Mouse (Mus musculus) frontal cortex, adult (tissue): ENCODE data around the gene Sh2b3.

Experiments used
- ATAC-seq: cut with Nextera tagmentation; 2 replicates; pipeline ENCODE4 v1.9.2; 2017; ENCODE audit warnings: mild to moderate bottlenecking, moderate library complexity, mixed read lengths; ENCODE audit not compliant: low TSS enrichment

The Sh2b3 gene

DNA sequence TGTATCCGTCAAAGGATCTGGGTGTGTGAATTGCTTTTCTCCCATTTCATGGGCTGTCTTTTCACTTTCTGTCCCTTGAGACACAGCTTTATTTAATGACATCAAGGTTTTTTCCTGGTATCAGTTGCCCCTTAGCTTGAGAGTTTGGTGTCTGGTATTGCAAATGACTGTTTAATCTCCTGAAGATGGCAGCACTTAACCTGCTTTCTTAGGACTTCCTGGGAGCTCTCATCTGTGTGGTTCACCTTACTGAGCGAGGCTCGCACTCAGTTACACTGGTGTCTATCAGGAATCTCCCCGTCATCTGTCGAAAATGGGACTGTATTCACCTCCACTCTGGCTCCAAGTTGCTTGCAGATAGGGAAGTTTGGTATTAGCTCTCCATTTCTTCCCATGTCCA lies 46.4 kb downstream of the Sh2b3 start:
- no peak for ATAC-seq

DNA sequence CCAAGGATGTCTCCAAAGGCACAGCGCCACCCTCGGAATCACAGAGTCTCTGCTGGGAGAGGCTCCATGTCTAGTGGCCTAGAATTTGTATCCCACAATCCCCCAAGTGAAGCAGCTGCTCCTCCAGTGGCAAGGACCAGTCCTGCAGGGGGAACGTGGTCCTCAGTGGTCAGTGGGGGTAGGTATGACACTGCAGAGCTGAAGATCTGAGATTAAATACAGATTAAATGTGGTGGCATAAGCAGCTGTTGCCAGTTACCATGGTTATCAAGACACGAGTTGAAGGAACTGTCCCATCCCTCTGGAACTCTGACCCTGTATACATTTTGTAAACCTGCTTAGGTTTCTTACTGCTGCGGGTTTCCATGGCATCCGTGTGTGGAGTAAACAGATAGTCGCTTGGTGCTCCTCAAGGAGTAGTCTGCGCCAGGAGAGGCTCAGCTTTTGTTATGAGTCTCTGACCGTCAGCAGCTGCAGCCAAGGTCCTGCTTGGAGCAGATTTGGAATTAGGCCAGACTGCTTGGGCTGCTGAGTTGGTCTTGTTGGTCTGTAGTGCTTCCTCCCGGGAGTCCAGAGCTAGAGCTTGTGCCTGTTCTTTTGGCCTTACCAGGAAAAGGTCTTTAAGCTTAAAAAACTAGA lies 53.5 kb downstream of the Sh2b3 start:
- no peak for ATAC-seq

DNA sequence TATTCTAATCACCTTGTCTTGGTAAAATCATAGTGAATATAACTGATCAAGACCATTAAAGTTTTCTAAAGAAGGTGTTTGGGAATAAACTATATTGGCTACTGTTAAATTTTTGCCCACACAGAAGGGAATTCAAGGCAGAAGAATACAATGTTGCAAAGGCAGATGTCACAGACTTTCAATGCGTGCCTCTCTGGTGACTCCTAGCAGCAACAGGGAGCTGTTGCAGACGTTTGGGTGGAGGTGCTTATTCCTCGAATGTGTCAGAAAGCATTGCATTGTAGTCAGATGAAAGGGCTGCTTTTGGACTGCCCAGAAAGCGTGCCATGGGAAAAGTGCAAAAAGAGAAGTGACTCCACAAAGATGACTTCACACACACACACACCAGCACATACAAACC lies 55.0 kb downstream of the Sh2b3 start:
- no peak for ATAC-seq

DNA sequence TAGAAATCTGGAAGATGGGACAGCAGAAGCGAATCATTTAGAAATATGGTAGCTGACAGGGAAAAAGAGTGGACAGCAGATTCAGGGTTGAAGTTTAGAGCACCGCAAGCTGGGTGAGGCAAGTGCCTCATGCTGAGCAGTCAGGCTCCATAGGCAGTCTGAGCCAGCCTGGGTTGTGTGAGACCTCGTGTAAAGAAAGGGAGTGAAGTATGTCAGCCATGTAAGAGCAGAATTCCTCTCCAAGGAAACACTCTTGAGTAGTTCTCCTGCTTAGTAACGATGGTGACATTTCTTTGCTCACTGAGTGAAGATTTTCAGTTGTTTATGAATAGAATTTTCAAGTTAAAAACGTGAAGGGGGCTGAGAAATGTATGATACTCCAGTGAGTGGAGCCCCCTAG lies 57.3 kb downstream of the Sh2b3 start:
- ATAC-seq = no peak

DNA sequence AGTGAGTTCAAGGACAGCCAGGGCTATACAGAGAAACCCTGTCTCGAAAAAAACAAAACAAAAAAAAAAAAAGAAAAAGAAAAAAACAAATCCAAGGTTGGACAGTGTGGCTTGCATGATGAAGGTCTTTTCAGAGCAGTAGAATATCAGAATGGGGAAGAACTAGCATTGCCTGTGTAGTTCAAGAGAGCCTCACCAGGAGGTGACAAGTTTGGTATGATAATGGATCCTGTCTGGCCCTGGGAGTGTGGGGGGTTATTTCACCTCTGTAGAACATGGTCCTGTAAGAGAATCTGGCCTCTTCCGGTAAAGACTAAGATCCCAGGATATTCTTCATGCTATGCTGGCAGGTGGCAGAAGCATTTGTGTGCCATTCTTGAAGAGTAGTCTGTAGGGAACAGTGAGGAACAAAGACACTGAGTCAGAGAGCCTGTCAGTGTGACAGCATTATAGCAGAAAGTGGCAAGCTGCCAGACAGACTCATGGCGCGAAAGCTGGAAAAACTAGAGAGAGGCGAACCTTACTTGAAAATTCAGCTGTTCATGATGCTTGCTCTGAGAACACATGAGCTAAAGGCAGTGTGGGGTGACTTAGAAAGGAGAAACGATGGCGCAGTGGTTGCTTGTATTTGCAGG lies 58.8 kb downstream of the Sh2b3 start:
- peak; percentile 72; the same call in 1 of the 2 replicates for ATAC-seq

DNA sequence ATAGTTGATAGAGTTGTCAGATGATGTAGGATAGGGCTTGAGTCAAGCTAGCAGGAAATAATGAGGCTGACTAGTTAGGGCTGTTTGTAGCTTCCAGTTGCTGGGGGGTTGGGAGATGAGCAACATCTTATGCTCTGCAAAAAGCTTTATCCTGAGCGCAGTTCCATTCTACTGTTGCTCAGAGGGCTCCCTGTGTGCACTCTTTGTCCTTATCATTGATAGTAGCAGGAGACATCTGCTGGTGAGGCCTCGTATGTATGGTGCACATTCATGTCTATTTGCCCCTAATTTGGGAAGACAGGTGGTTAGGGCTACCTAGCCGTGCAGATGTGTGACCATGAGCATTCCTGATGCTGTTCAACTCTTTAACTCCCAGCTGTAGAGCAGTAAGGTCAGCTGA lies 65.8 kb downstream of the Sh2b3 start:
- ATAC-seq = no peak

DNA sequence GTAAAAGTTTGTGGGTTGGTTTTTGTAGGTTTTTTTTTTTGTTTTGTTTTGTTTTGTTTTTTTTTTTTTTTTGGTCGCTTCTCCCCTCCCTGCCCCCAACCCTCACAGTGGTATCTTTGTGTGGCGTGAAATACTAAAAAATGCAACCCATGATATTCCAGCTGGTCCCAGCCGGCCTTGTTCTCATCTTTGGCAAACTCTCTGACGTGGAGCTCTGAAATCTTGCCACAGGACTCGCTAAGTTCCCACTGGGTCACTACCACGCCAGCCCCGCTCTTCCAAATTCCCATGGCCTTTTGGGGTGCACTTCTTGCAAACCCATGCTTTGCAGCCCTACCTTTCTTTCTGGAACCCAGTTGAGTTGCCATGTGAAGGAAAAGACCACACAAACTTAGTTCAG lies 67.6 kb downstream of the Sh2b3 start:
- ATAC-seq = no peak

DNA sequence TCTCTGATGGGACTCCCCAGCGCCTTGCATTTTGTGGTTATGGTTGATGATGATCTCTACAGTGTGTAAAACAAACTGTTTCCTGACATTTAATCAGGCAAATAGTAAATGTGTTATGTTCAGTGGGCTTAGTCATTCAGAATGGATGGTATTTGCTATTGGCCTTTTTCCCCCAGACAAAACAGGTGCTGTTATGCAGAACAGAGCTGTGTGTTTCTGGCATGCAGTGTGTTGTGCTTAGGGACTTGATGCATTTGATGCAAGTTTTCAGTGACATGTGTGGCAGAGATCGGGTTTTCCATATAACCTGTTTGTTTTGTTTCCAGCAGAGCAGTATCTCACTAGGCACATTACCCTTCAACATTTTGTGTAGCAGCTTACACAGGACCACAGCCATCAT lies 69.9 kb downstream of the Sh2b3 start:
- ATAC-seq = no peak

DNA sequence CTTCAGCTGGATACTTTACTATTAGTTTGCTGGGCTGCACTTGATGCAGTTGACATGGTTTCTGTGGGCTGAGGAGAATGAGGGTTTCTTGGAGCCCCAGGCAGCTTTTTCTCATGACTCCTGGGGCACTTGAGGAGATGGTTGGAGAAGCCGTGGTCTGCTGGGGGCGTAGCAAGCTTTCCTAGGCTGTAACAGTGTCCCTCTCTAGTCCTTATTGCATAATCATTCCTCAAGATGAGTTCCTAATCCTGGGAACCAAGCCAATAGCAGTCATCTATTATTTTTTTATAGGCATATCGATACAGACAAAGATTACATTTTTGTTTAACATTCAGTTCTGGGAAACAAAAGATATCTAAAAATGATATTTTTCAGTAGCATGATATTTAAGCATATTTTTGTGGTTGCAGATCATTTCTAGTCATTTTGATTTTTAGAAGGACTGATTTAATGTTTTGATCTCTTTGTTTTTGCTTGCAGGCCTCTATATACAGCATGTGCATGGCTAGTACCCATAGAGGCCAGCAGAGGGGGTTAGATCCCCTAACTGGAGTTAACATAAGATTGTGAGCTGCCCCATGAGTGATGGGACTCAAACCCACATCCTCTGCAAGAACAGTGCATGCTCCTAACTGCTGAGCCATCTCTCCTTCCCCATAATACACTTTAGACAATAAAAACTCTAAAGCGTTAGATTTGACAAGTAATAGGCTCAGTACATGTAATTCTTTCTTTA lies 71.2 kb downstream of the Sh2b3 start:
- no peak for ATAC-seq
